Mouse (Mus musculus): Measurements from ENCODE around the gene Tnip2. TPM values are rescaled to one million over a fixed set of nuclear protein-coding genes. Genes with fewer than 3 reads are reported as not detected.

The Tnip2 gene
- 27.3 and 38.6 TPM in 2 replicates for polyA plus RNA-seq (2012; rRNA removed)

DNA sequence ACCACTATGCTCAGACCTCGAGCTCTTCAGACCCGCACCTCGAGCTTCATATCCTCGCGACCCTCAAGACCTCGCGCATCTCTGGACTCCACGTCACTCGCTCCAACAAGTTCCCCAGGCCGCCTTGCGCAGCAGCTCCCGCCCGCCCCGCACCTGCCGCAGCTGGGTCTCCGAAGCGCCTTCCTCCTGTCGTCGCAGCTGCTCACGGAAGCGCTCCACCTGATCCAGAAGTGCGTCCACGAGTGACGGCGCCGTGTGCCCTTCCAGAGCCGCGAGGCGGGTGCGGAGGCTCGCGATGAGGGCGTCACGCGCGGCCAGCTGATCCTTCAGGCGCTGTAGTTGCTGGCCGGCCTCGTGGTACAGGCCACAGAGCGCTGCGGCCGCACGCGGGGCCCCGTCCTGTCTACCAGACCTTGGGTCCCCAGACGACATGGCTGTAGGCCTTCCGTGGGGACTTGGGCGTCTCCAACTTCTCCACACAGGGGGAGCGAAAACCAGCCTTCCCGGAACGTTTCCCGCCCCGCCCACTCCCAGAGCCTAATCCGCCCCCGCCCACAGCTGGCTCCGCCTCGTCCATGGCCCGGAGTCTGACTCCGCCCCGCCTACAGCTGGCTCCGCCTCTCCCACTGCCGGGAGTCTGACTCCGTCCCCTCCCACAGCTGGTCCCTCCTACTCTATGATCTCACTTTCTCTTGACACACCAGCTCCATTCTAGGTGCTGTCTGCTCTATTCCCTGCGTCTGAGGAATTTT, at the start of gene Tnip2:
Gene Tnip2 (minus strand): TSS at position 526 of the 752 bp plus-strand sequence.
- Histone ChIP-seq H3K4me1 (ENCODE audit: control insufficient read depth, insufficient read depth, low read length) (no peaks in the 10 kb centered on the region), H3K4me3 (ENCODE audit: insufficient read depth, low read length) (peak within 1 kb of the TSS; percentile 70), H3K27ac (ENCODE audit: insufficient read depth, low read length) (0 out of 2 replicates have a peak within 1 kb of the TSS, but pooled peaks have one; percentile 7)
- TF ChIP-seq POLR2A (IDR thresholded peaks at IDR 0.05; ENCODE audit: extremely low read depth, insufficient read depth, low read length) (peak; percentile 48; the same call in 1 of the 2 replicates), CTCF (IDR thresholded peaks at IDR 0.05; ENCODE audit: extremely low read depth, insufficient read depth, low read length) (no peak)

DNA sequence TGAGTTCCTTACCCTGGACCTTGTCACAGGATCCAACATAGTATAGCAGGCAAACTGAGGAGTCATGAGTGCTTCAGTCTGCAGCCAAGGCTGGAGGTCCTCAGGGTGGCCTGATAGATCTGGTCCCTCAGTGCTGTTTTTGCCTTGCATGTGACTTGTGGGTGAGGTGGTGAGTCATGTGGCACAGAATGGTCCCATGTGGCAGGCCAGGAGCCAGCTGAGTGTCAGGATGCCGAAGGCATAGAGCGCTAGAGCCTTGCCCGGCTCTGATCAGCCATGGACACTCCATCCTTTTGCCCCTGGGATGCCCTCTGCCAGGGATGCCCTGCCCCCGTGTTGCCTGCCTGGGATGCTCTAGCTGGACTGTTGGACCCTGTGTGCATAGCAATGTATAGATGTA, 38.0 kb upstream of the Tnip2 start:
- H3K4me3 ChIP-seq (ENCODE audit: insufficient read depth, low read length): no peak overlapping the region
- TF ChIP-seq POLR2A (IDR thresholded peaks at IDR 0.05; ENCODE audit: extremely low read depth, insufficient read depth, low read length): no peak
- no peak for TF ChIP-seq CTCF (IDR thresholded peaks at IDR 0.05; ENCODE audit: extremely low read depth, insufficient read depth, low read length)
- no peaks in the 10 kb centered on the region for H3K4me1 ChIP-seq (ENCODE audit: control insufficient read depth, insufficient read depth, low read length)
- no peak overlapping the region for H3K27ac ChIP-seq (ENCODE audit: insufficient read depth, low read length)

DNA sequence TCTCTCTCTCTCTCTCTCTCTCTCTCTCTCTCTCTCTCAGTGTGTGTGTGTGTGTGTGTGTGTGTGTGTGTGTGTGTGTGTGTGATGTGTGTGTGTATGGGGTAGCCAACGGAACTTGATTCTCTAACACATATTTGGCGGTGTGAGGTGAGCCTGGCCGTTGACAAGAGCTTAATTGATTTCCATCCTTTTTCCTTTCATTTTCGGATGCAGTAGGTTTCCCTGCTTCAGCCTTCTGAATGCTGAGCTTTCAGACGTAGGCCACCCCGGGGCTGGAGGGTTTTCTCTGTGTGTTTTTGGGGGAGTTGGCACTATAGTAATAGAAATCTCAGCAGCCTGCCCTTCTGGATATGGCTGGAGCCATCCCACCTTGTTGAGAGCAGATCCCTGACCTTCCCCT, 36.5 kb upstream of the Tnip2 start:
- TF ChIP-seq CTCF (IDR thresholded peaks at IDR 0.05; ENCODE audit: extremely low read depth, insufficient read depth, low read length) (no peak), POLR2A (IDR thresholded peaks at IDR 0.05; ENCODE audit: extremely low read depth, insufficient read depth, low read length) (no peak)
- H3K4me3 ChIP-seq (ENCODE audit: insufficient read depth, low read length): peak overlapping the region; percentile 35
- no peaks in the 10 kb centered on the region for H3K4me1 ChIP-seq (ENCODE audit: control insufficient read depth, insufficient read depth, low read length)
- H3K27ac ChIP-seq (ENCODE audit: insufficient read depth, low read length): no peak overlapping the region

DNA sequence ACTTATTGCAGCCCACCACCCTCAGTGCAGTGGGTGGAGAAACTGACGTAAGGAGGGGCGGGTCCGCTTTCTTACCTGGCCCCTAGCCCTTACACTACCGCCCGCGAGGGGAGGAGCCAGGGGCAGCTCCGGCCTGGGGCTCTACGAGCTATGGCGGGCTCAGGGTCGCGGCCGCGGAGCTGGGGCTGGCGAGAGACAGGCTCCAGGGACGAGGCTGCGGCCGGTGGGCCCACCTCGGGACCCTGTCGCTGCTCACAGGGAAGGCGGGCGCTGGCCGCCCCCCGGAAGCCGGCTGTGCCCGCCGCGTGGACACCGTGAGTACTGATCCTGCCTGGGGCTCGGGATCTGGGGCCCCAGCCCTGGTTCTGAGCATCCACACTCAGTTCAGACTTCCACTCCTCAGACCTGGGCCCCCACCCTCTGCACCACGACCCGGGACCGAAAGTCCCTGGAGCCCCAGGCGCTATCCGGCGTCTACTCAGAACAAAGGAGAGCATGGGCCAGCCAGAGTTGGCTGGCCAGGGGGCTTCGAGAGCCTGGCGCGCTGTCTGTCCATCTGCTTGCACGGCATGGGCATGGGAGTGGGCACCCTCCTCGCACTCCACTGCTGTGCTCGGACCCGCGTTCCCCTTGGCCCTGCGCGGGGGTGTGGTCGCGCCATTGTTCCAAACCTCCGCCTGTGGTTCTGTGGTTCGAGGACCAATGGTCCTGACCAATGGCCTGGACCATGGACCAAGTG, 35.9 kb upstream of the Tnip2 start:
- Histone ChIP-seq H3K4me3 (ENCODE audit: insufficient read depth, low read length) (peak overlapping the region; percentile 35), H3K27ac (ENCODE audit: insufficient read depth, low read length) (no peak overlapping the region), H3K4me1 (ENCODE audit: control insufficient read depth, insufficient read depth, low read length) (no peaks in the 10 kb centered on the region)
- TF ChIP-seq CTCF (IDR thresholded peaks at IDR 0.05; ENCODE audit: extremely low read depth, insufficient read depth, low read length) (no peak), POLR2A (IDR thresholded peaks at IDR 0.05; ENCODE audit: extremely low read depth, insufficient read depth, low read length) (no peak)

DNA sequence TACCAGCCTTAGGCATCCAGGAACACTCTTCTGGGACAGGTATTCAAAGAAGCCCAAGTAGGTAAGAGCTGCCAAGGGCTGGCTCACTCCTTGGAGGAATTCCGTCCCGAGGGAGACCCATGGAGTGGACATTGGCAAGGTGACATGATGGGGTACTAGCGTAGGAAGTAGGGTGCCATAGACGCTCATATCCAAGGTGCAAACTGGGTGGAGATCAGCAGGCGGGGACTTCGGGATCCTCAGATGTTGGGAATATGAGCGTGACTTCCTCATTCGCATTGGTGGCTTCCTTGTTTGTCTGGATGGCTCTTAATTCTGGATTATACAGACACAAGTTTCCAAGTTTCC, 35.3 kb upstream of the Tnip2 start:
- TF ChIP-seq POLR2A (IDR thresholded peaks at IDR 0.05; ENCODE audit: extremely low read depth, insufficient read depth, low read length): no peak
- TF ChIP-seq CTCF (IDR thresholded peaks at IDR 0.05; ENCODE audit: extremely low read depth, insufficient read depth, low read length): no peak
- Histone ChIP-seq H3K27ac (ENCODE audit: insufficient read depth, low read length) (no peak overlapping the region), H3K4me3 (ENCODE audit: insufficient read depth, low read length) (peak overlapping the region; percentile 35), H3K4me1 (ENCODE audit: control insufficient read depth, insufficient read depth, low read length) (no peaks in the 10 kb centered on the region)

DNA sequence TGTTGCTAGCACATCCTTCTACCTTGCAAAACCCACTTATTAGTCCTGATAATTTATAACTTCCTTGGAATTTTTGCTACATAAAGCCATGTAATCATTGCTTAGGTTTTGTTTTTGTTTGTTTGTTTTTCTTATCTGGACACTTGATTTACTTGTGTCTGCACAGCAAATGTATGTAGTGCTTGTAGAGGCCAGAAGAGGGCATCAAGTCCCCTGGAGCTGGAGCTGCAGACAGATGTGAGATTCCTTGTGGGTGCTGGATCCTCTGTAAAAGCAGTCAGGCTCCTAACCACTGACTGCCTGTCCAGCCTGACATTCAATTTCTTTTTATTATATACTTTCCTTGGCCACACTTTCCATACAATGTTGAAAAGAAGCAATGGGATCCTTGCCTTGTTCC, 33.6 kb upstream of the Tnip2 start:
- Histone ChIP-seq H3K27ac (ENCODE audit: insufficient read depth, low read length) (no peak overlapping the region), H3K4me3 (ENCODE audit: insufficient read depth, low read length) (no peak overlapping the region), H3K4me1 (ENCODE audit: control insufficient read depth, insufficient read depth, low read length) (no peaks in the 10 kb centered on the region)
- no peak for TF ChIP-seq POLR2A (IDR thresholded peaks at IDR 0.05; ENCODE audit: extremely low read depth, insufficient read depth, low read length)
- peak; percentile 61 for TF ChIP-seq CTCF (IDR thresholded peaks at IDR 0.05; ENCODE audit: extremely low read depth, insufficient read depth, low read length)

DNA sequence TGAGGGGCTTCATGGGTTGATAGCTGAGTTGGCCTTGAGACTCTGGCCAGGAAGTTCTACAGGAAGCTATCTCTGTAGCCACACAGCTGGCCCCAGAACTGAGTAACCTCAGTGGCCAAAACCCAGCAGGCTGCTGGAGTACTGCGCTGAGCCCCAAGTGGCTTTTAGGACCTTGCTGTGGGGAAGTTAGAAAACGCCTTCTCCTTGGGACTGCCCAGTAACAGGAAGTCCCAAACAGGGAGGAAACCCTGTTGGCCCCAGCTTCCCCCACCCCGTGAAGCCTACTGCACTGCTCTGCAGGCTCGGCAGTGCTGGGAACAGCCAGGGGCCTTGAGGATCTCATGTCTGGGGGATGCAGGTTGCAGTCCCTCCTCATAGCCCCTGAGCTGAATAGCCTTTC, 29.3 kb upstream of the Tnip2 start:
- Histone ChIP-seq H3K4me3 (ENCODE audit: insufficient read depth, low read length) (no peak overlapping the region), H3K27ac (ENCODE audit: insufficient read depth, low read length) (no peak overlapping the region), H3K4me1 (ENCODE audit: control insufficient read depth, insufficient read depth, low read length) (no peaks in the 10 kb centered on the region)
- TF ChIP-seq POLR2A (IDR thresholded peaks at IDR 0.05; ENCODE audit: extremely low read depth, insufficient read depth, low read length) (no peak), CTCF (IDR thresholded peaks at IDR 0.05; ENCODE audit: extremely low read depth, insufficient read depth, low read length) (no peak)

DNA sequence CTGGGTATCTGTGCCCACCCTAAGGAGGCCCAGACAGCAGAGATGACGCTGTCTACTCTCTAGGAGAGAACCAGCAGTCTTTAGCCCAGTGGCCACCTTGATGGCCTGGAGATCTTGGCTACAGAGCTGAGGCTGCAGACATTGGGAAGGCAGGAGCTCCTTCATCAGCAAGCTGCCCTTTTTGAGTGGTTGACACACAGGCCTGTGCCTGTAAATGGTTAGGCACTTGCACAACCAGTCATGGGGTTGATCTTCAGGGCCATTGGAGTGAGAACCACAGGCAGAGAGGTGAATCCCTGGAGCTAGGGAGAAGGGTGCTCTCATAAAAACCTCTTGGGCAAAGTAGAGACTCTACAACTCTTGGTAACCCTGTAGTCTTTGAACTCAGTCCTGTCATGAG, 28.4 kb upstream of the Tnip2 start:
- TF ChIP-seq POLR2A (IDR thresholded peaks at IDR 0.05; ENCODE audit: extremely low read depth, insufficient read depth, low read length): no peak
- TF ChIP-seq CTCF (IDR thresholded peaks at IDR 0.05; ENCODE audit: extremely low read depth, insufficient read depth, low read length): no peak
- no peaks in the 10 kb centered on the region for H3K4me1 ChIP-seq (ENCODE audit: control insufficient read depth, insufficient read depth, low read length)
- H3K4me3 ChIP-seq (ENCODE audit: insufficient read depth, low read length): no peak overlapping the region
- no peak overlapping the region for H3K27ac ChIP-seq (ENCODE audit: insufficient read depth, low read length)

DNA sequence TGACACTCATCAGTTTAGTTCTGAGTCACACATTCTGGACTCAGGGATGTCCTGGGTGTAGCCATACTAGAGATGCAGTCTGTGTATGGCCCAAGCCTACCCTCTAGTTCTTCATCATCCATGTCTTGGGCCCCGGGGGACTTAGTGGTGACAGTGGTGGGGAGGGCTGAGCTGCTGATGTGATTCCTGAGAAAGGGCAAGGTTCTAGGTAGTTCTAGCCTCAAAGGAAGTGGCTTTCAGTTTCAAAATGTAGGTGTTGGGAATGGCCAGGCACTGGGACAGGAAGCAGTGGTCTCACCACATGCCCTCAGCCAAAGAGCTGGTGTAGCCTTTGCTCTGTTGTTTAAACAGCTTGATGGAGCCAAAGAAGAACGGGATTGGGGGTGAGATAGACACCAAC, 25.3 kb upstream of the Tnip2 start:
- no peak overlapping the region for H3K4me3 ChIP-seq (ENCODE audit: insufficient read depth, low read length)
- TF ChIP-seq POLR2A (IDR thresholded peaks at IDR 0.05; ENCODE audit: extremely low read depth, insufficient read depth, low read length) (no peak), CTCF (IDR thresholded peaks at IDR 0.05; ENCODE audit: extremely low read depth, insufficient read depth, low read length) (no peak)
- no peak overlapping the region for H3K27ac ChIP-seq (ENCODE audit: insufficient read depth, low read length)
- H3K4me1 ChIP-seq (ENCODE audit: control insufficient read depth, insufficient read depth, low read length): no peaks in the 10 kb centered on the region

DNA sequence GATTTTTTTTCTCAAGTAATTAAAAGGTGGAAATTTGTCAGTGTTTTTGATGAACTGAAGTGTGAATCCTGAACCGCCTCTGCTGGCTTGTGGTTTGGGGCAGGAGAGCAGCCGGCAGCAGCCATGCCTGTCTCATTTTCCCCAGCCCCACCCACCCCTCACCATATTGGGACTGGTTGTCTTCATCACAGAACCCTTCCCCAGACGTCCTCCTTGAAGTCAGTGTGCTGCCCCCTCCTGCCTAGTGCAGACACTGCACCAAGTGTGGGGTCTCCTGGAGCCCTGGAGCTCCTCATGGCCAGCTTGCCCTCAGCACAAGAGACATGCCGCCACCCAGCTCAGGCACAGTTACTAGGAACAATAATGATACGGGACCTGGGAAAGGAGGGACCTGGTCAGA, 24.7 kb upstream of the Tnip2 start:
- 0 out of 2 replicates have a peak, but pooled peaks have one; percentile 19 for TF ChIP-seq CTCF (IDR thresholded peaks at IDR 0.05; ENCODE audit: extremely low read depth, insufficient read depth, low read length)
- no peak for TF ChIP-seq POLR2A (IDR thresholded peaks at IDR 0.05; ENCODE audit: extremely low read depth, insufficient read depth, low read length)
- H3K4me3 ChIP-seq (ENCODE audit: insufficient read depth, low read length): no peak overlapping the region
- H3K4me1 ChIP-seq (ENCODE audit: control insufficient read depth, insufficient read depth, low read length): no peaks in the 10 kb centered on the region
- H3K27ac ChIP-seq (ENCODE audit: insufficient read depth, low read length): no peak overlapping the region

Data from cortical plate, adult 2 months (tissue).